Mouse (Mus musculus) heart, embryonic 11.5 days (tissue): Measurements from ENCODE around the gene Fmo4. TPM values are rescaled to one million over a fixed set of nuclear protein-coding genes. Genes with fewer than 3 reads are reported as not detected.
"Not testable (repeated sequence)": the region's sequence is repeated elsewhere in the genome, so short reads cannot be mapped to it uniquely, and the experiment has no call there.

Source experiments
- ATAC-seq: fragments of 200-750 bp; cut with Nextera tagmentation; replicated peaks from 2 replicates; pipeline ENCODE4 v1.8.0; 2017; ENCODE audit warnings: moderate library complexity; ENCODE audit not compliant: insufficient number of reproducible peaks, low FRiP score, low TSS enrichment
- H3K27ac ChIP-seq: fragments of 300-500 bp; sonication (generic); 2 replicates; pipeline ENCODE4 v1.5.1; 2014; ENCODE audit warnings: mild to moderate bottlenecking, low read depth, low read length
- H3K27me3 ChIP-seq: fragments of 300-500 bp; sonication (generic); 2 replicates; pipeline ENCODE4 v1.6.1; 2014; ENCODE audit warnings: mild to moderate bottlenecking, low read length, mixed read lengths; ENCODE audit not compliant: control insufficient read depth, insufficient read depth
- H3K36me3 ChIP-seq: fragments of 300-500 bp; sonication (generic); 2 replicates; pipeline ENCODE4 v1.6.1; 2014; ENCODE audit warnings: mild to moderate bottlenecking, low read length, moderate library complexity, mixed read lengths; ENCODE audit not compliant: control insufficient read depth, insufficient read depth
- H3K4me1 ChIP-seq: fragments of 300-500 bp; sonication (generic); 2 replicates; pipeline ENCODE4 v1.6.1; 2014; ENCODE audit warnings: low read length; ENCODE audit not compliant: control insufficient read depth, insufficient read depth
- H3K4me2 ChIP-seq: fragments of 300-500 bp; sonication (generic); 2 replicates; pipeline ENCODE4 v1.6.1; 2014; ENCODE audit warnings: mild to moderate bottlenecking, moderate library complexity
- H3K4me3 ChIP-seq: fragments of 300-500 bp; sonication (generic); 2 replicates; pipeline ENCODE4 v1.5.1; 2014; ENCODE audit warnings: low read depth, low read length
- H3K9ac ChIP-seq: fragments of 300-500 bp; sonication (generic); 2 replicates; pipeline ENCODE4 v1.6.1; 2014; ENCODE audit warnings: mild to moderate bottlenecking, low read depth, low read length, moderate library complexity
- H3K9me3 ChIP-seq: fragments of 300-500 bp; sonication (generic); replicated peaks from 2 replicates; pipeline ENCODE4 v1.6.1; 2016; ENCODE audit warnings: low read length; ENCODE audit not compliant: control insufficient read depth
- WGBS: fragments of 180-500 bp; shearing (Covaris S2); extraction: QIAGEN DNeasy Blood & Tissue Kit; methylation state at CpG from one replicate; pipeline ENCODE4 v1.1.7; 2014; ENCODE audit not compliant: insufficient replicate concordance; 5-methylcytosine and 5-hydroxymethylcytosine counted together
- polyA plus RNA-seq: library from polyadenylated mRNA; unstranded; fragments of >200 nt; fragmentation: Nextera tagmentation; extraction: Ambion mirVana; gene quantifications from 2 replicates; pipeline ENCODE4 v1.2.1, GENCODE M21; 2014

The Fmo4 gene
- polyA plus RNA-seq, 1 experiment from 2014 or later, result not detected

DNA sequence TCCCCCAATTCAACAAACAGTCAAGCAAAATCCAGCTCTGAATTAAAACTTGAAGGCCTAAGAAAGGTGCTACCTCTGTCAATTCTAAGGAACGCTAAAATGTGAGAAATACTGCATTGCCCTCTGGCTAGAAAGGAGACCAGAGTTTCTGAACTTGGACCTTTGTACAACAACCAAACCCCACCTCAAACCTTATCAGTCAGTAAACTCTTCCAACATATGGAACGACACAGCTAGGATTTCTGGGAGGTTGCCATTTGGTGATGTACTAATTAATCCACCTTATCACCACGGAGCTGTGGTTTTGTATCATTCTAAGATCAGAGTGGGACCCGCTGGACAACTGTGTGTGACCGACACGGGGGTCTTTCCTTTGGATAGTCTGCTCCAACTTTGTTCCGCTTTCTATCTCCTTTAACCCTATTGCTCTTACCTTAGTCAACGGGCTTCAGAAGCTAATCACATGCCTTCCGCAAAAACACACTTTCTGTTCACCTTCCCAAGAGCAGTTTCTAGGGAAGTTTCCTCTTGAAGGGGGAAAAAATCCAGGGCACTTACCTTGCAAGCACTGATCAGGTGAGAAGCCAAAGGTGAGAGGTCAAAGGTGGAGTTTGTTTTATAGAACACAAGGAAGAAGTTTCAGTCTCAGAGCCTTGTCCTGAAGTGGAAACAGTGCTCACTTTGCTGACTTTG is 483 bp downstream of the Fmo4 start:
- no peaks in the 10 kb centered on the region for H3K9me3 ChIP-seq
- no peak overlapping the region for H3K4me3 ChIP-seq
- no peaks in the 10 kb centered on the region for H3K27me3 ChIP-seq
- H3K4me1 ChIP-seq, result no peaks in the 10 kb centered on the region
- ATAC-seq, result no peak
- peak overlapping the region; percentile 9; the same call in 1 of the 2 replicates for H3K4me2 ChIP-seq
- 76% methylated on average over 9 of the region's 9 CpGs for WGBS
- no peak overlapping the region for H3K27ac ChIP-seq
- H3K36me3 ChIP-seq, result no peaks in the 10 kb centered on the region
- H3K9ac ChIP-seq, result no peak overlapping the region

DNA sequence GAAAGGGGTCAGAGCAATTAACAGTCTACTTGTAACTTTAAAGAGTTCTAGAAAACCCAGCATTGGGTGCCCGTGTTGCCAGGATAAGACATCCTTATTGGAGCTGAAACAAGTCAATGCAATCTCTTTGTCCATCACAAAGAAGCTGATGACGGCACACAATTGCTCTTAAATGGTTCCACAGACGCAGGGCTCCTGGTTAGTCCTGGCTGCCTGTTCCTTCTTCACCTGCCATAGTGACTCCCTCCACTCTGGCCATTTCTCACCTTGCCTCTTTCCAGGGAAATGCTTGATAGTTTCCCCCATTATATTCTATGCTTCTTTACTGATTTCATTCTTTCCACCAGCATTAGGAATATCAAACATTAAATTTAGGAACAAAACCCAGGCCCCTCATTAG is 5.2 kb downstream of the Fmo4 start:
- Histone ChIP-seq H3K4me3 (no peak overlapping the region), H3K36me3 (no peaks in the 10 kb centered on the region), H3K27ac (no peak overlapping the region), H3K4me2 (no peak overlapping the region), H3K4me1 (no peaks in the 10 kb centered on the region), H3K9ac (no peak overlapping the region), H3K9me3 (no peaks in the 10 kb centered on the region), H3K27me3 (no peaks in the 10 kb centered on the region)
- ATAC-seq, result no peak
- 90% methylated on average over 3 of the region's 3 CpGs for WGBS

DNA sequence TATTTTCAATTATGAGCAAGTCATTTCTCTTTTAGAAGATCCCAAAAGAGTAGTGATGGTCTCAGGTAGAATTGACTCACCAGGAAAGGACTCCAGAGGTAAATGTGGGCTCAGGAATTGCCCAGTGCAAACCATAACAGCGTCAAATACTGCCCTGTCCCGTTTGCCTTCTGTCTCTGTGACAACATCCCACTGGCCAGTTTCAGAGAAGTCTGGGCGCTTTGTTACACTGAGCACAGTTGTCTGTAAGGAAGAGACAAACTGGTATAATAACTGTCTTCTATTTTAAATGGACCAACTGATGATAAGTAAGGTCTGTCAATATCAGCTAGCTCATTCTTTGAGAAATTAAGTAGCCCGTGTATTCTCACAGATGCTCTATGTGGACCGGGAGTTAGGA is 6.3 kb downstream of the Fmo4 start:
- H3K27ac ChIP-seq, result no peak overlapping the region
- H3K27me3 ChIP-seq, result no peaks in the 10 kb centered on the region
- no peaks in the 10 kb centered on the region for H3K4me1 ChIP-seq
- no peak overlapping the region for H3K9ac ChIP-seq
- no peaks in the 10 kb centered on the region for H3K36me3 ChIP-seq
- ATAC-seq, result no peak
- H3K4me2 ChIP-seq, result no peak overlapping the region
- WGBS, result 78% methylated on average over 5 of the region's 5 CpGs
- no peaks in the 10 kb centered on the region for H3K9me3 ChIP-seq
- no peak overlapping the region for H3K4me3 ChIP-seq

DNA sequence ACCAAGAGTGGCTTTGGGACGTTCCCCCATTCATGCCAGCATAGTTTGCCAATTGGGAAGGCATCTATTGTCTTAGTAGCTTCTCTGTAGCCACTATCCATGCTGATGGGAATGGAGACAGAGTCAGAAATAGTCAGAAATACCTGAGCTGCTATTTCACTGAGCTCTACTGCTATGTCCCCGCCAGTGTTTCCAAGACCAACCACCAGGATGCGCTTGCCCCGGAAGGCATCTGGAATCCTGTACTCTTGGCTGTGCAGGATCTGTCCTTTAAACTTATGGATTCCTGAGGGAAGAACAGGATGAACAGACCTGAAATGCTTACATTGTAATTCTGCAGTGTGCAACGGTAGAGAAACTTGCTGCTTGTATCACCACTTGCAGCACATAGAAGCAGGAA is 8.8 kb downstream of the Fmo4 start:
- Histone ChIP-seq H3K4me3 (no peak overlapping the region), H3K9ac (no peak overlapping the region), H3K4me2 (no peak overlapping the region), H3K4me1 (no peaks in the 10 kb centered on the region), H3K27ac (no peak overlapping the region), H3K27me3 (no peaks in the 10 kb centered on the region), H3K9me3 (no peaks in the 10 kb centered on the region), H3K36me3 (no peaks in the 10 kb centered on the region)
- no peak for ATAC-seq
- WGBS, result 50% methylated on average over 5 of the region's 5 CpGs

DNA sequence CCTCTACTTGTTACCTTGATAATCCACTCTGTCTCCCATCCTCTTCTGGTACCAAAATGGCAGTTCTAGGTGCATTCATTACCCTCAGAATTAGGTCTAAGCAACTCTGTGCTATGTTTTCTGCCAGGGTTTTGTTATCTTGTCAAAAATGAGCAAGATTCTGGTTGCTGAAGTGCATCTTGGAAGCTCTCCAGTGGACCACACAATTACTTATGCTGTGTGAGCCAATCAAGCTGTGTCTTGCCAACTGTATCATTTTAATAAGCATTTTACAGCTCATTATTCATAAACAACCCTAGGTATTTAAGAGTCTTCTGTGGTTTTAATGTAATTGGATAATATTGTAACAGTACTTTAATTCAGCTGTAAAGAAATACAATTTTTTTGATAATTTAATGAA is 17.3 kb downstream of the Fmo4 start:
- ATAC-seq, result no peak
- Histone ChIP-seq H3K4me2 (no peak overlapping the region), H3K9me3 (no peaks in the 10 kb centered on the region), H3K4me3 (no peak overlapping the region), H3K4me1 (no peaks in the 10 kb centered on the region), H3K36me3 (no peaks in the 10 kb centered on the region), H3K27ac (no peak overlapping the region), H3K9ac (no peak overlapping the region), H3K27me3 (no peaks in the 10 kb centered on the region)

DNA sequence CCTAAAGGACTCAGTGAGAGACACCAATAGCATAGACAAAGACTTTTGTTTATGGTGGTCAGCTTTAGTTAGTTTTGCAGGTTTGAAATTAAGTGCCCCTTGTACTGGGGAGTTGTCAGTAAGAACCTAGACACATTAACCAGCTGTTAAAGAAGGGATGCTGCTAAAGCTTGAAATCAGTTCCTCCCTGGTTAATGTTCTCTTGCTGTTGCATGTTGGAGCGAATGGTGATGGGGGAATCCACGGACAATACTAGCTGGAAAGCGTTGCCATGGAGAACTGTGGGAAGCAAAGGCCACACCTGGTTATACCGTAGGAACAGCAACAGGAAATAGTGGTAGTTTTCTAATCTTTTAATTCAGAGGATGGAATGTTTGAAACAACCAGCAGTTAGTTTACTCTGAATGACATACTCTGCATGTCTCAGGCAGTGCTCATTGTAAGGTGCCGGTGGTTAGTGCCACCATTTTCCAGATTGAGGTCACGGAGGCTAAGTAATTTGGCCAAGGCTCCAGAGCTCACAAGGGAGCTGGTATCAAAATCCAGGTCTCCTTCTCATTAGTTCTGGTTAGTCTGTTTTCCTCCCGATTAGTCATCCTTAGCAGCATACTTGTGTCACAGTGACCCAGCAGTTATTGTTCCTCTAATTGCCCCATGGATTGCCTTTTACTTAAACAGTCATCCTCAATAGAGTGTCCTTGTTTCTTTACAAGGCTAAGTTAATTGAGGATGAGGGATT is 21.3 kb downstream of the Fmo4 start:
- Histone ChIP-seq H3K4me3 (no peak overlapping the region), H3K9me3 (no peaks in the 10 kb centered on the region), H3K4me1 (no peaks in the 10 kb centered on the region), H3K27me3 (no peaks in the 10 kb centered on the region), H3K4me2 (no peak overlapping the region), H3K36me3 (no peaks in the 10 kb centered on the region), H3K9ac (no peak overlapping the region), H3K27ac (no peak overlapping the region)
- no peak for ATAC-seq
- 76% methylated on average over 7 of the region's 7 CpGs for WGBS

DNA sequence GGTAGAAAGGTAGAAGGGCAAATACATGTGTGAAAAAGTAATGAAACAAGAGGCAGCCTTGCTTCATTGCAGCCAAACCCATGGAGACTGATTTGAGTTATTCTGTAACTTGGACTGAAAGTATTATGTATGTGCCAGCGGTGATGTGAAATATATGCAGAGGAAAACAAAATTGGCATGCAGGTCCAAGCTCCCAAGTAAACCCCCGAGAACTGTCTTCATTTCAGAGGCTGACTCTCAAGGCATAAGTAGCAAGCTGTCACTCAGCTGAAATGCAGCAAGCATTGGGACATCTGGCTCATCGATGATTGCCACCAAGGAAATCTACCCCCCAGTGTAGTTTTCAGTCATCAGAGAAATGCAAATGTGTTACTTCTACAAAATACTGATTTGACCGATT is 28.6 kb downstream of the Fmo4 start:
- H3K36me3 ChIP-seq, result no peaks in the 10 kb centered on the region
- no peaks in the 10 kb centered on the region for H3K9me3 ChIP-seq
- no peak overlapping the region for H3K4me3 ChIP-seq
- H3K27me3 ChIP-seq, result no peaks in the 10 kb centered on the region
- WGBS, result 71% methylated on average over 4 of the region's 4 CpGs
- ATAC-seq, result no peak
- H3K9ac ChIP-seq, result no peak overlapping the region
- no peak overlapping the region for H3K4me2 ChIP-seq
- no peak overlapping the region for H3K27ac ChIP-seq
- H3K4me1 ChIP-seq, result no peaks in the 10 kb centered on the region

DNA sequence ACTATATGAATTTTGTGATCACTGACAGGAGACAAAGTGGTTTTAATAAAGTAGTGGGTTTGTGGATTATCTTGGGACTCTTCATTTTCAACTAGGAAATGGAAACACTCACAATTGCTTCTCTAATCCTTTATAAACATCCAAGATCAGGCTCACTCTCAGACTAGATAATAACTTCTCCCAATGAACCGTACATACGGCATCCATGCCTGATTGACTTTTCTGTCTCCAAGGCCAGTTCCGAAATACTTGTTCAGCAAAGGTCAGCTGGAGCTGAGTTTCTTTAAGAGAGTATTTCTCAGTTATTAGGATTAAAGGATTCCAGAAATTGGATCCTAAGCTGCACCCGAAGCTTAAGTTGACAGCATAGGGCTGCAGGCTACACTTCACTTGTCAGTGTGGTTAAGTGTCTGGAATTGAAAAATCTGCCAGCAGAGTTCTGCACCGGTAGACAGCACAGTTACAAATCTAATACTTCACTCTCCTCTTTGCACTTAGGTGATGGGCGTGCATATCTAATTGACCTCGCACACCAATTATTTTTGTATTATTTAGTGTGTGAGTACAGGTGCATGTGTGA is 30.0 kb downstream of the Fmo4 start:
- Histone ChIP-seq H3K36me3 (no peaks in the 10 kb centered on the region), H3K27ac (no peak overlapping the region), H3K9ac (no peak overlapping the region), H3K4me1 (no peaks in the 10 kb centered on the region), H3K27me3 (no peaks in the 10 kb centered on the region), H3K4me2 (no peak overlapping the region), H3K4me3 (no peak overlapping the region), H3K9me3 (no peaks in the 10 kb centered on the region)
- no peak for ATAC-seq
- 83% methylated on average over 7 of the region's 7 CpGs for WGBS

DNA sequence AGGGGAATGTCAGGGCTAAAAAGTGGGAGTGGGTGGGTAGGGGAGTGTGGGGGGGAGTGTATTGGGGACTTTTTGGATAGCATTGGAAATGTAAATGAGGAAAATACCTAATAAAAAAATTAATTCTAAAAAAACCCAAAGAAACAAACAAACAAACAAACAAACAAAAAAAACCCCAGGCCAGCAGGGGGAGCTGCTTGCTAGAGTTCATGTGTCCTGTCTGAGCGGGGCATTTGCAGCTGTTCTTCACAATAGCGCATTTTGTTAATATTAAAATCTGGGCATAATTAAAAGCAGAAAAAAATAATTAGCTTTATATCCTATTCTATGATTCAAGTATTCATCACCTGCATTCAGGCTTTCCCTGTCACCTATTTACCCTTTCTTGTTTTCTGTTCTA is 32.7 kb downstream of the Fmo4 start:
- H3K4me2 ChIP-seq, H3K9ac ChIP-seq, H3K36me3 ChIP-seq, H3K9me3 ChIP-seq, ATAC-seq, H3K4me1 ChIP-seq, H3K27me3 ChIP-seq, H3K4me3 ChIP-seq, H3K27ac ChIP-seq: not testable (repeated sequence)
- WGBS, result 81% methylated on average over 2 of the region's 2 CpGs
